Mouse (Mus musculus): ENCODE data around the gene Slc7a6os. TPM values are rescaled to one million over a fixed set of nuclear protein-coding genes. Genes with fewer than 3 reads are reported as not detected.
"Not testable (repeated sequence)": the region's sequence is repeated elsewhere in the genome, so short reads cannot be mapped to it uniquely, and the experiment has no call there.

Slc7a6os gene
- total RNA-seq (2018; cell fraction: chromatin; rRNA removed) = 100 to 1,000 TPM in 1 of 26 experiments, 10 to 100 TPM in 25; 47.2 to 110 (median 65.9) TPM
- total RNA-seq (2018; cell fraction: cytosol; rRNA removed) = 10 to 100 TPM; 16.5 to 30.5 (median 23.5) TPM
- total RNA-seq (2018; cell fraction: nucleus; rRNA removed) = 100 to 1,000 TPM in 2 of 26 experiments, 10 to 100 TPM in 24; 34.0 to 117 (median 67.3) TPM
- 28.1 to 38.1 TPM (median 29.3 TPM) in 3 replicates for polyA plus RNA-seq (2018)

DNA sequence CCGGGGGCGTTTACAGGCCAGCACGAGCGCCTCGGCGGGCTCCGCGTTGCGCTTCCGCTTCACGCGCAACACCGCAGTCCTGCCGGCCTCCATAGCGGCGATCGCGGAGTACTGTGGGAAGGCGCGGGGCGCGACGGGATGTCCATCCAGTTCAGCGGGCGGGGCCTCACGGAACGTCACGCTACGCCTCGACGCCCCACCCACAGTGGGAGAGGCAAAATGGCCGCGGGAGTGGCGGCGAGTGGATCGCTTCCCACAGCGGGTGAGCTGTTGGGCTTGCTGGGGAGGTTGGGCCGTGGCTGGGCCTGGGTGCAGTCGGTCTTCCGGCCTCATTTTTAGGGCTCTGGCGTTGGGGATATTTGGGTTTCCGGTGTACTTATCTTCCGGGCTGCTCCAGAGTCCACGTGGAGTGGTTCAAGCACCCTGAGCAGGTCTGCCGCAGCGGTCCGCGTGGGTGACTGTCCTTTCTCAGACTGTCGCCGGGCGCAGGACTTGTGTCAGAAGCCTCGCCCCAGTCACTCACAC is at the start of gene Slc7a6os, which contains the start of gene Prmt7:
TSS of gene Slc7a6os (minus strand) at position 115 of the 525 bp plus-strand sequence.
TSS of gene Prmt7 (plus strand) at position 116 of the 525 bp plus-strand sequence.
- Histone ChIP-seq H3K27ac (peak within 1 kb of the TSS; percentile 51), H3K4me3 (ENCODE audit: inconsistent target) (peak within 1 kb of the TSS; percentile 79), H3K79me2 (ENCODE audit: inconsistent target) (peaks cover 54% of the 10 kb centered on the region), H3K36me3 (ENCODE audit: inconsistent target) (peaks cover 6% of the 10 kb centered on the region; the same call in 1 of the 2 replicates)
- WGBS (ENCODE audit: missing documents) = under 1% methylated on average over 51 of the region's 52 CpGs

DNA sequence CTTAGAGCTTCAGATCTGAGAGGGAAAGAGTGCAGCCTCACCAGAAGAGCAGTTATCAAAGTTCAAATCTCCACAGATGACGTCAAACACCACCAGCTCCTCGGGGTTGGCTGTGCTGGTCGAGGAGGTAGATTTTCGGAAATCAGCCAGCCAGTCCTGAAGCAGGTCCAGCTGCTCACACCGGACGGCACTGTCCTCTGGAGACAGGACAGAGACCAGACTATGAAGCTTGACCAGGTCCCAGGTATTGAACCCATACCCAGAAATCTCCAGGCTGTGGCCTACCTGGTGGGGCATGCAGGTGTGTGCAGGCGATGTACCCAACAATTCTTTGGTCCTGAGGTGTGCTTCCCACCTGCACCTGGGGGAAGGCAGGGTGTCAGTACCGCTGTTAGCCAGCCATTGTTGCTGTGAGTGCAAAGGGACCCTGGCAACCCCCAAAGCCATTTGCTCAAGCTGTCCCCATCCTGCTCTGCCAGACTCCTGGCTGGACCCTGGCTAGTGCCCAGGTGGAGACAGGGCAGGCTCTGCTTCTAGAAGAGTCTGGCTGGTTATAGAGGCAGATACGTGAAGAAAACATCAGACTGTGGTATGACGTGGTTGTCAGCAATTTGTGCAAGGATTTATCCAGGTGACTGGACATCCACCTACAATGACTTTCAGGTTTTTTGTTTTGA is 49.0 kb upstream of the Slc7a6os start:
- Histone ChIP-seq H3K27ac (no peak overlapping the region), H3K79me2 (ENCODE audit: inconsistent target) (no peaks in the 10 kb centered on the region), H3K36me3 (ENCODE audit: inconsistent target) (no peaks in the 10 kb centered on the region), H3K4me3 (ENCODE audit: inconsistent target) (no peak overlapping the region)
- 91% methylated on average over 10 of the region's 10 CpGs for WGBS (ENCODE audit: missing documents)

DNA sequence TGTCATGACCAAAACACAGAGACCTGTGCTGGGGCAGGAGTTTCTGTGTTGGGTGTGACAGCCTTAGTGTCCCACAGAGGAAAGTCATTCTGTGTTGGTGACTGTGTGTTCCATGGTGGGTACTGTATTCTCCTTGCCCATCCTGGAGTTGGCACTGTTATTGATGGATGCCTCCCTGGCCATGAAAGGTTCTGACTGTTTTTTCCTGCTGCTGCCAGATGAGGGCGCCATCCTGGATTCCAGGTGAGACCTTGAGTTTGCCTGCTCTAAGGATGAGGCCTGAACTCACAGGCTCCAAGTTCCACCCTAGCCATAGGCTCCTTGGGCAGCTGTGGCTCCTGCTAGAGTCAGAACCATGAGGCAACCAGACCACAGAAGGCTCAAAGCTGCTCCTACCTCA is 47.4 kb upstream of the Slc7a6os start:
- Histone ChIP-seq H3K27ac (no peak overlapping the region), H3K4me3 (ENCODE audit: inconsistent target) (no peak overlapping the region), H3K79me2 (ENCODE audit: inconsistent target) (no peaks in the 10 kb centered on the region), H3K36me3 (ENCODE audit: inconsistent target) (peaks cover 1% of the 10 kb centered on the region; the same call in 1 of the 2 replicates)
- 67% methylated on average over 1 of the region's 1 CpGs for WGBS (ENCODE audit: missing documents)

DNA sequence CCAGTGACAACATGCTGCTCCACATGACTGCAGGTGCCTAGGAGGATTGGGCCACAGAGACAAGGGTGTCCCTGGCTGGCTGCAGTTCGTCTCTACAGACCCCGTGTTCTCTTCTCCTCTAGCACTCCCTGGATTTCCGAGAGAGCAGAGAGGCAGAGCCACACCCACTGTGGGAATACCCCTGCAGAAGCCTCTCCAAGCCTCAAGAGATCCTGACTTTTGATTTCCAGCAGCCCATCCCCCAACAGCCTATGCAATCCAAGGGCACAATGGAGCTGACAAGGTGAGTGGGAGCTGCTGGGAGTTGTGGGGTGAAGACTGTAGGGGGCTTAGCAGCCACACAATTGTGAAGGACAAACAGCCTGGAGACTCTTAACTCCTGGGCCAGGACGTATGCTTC is 39.5 kb upstream of the Slc7a6os start:
- Histone ChIP-seq H3K4me3 (ENCODE audit: inconsistent target) (no peak overlapping the region), H3K27ac (no peak overlapping the region), H3K79me2 (ENCODE audit: inconsistent target) (no peaks in the 10 kb centered on the region), H3K36me3 (ENCODE audit: inconsistent target) (peaks cover 58% of the 10 kb centered on the region)
- WGBS (ENCODE audit: missing documents) = 90% methylated on average over 4 of the region's 4 CpGs

DNA sequence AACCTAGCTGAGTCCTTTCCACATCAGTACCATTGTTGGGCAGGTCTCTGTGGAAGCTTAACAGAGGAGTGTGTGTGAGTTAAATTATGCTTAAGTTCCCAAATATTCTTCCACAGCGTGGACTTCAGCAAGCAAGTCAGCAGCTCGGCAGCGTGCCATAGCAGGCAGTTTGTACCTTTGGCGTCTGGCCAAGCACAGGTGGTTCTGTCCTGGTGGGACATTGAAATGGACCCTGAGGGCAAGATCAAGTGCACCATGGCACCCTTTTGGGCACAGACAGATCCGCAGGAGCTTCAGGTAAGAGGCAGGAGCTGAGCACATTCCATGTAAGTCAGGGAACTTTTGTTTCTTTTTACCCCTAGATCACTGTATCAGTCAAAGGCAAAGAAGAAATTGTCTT is 26.4 kb upstream of the Slc7a6os start:
- WGBS (ENCODE audit: missing documents) = 98% methylated on average over 5 of the region's 5 CpGs
- no peaks in the 10 kb centered on the region for H3K79me2 ChIP-seq (ENCODE audit: inconsistent target)
- H3K27ac ChIP-seq = no peak overlapping the region
- H3K36me3 ChIP-seq (ENCODE audit: inconsistent target) = peaks cover 32% of the 10 kb centered on the region
- no peak overlapping the region for H3K4me3 ChIP-seq (ENCODE audit: inconsistent target)

DNA sequence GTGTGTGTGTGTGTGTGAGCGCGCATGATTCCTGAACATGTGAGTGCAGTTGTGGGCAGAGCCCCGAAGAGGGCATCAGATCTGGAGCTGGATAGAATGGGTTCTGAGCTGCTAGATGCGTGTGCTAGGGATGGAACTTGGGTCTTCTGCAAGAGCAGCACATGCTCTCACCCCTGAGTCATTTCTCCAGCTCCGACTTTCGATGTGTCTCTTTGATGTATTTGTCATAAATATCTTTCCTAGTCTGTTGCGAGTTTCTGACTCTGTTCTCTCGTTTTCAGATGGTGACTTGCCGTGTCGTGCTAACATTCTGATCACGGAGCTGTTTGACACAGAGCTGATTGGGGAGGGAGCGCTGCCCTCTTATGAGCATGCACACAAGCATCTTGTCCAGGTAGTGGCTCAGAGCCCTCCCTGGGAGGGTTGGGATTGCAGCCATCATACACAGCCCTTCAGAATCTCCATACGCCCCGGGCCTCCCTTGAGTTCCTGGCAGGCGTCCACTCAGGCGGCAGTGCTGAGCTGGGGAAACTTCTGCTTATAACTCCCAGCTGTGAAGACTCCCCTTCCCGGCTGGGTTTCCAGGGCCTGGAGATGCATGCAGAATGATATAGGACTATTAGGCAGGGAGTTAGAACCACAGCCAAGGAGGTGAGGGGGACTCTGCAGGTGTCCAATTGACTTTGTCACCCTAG is 24.0 kb upstream of the Slc7a6os start:
- WGBS (ENCODE audit: missing documents) = 95% methylated on average over 17 of the region's 17 CpGs
- no peaks in the 10 kb centered on the region for H3K79me2 ChIP-seq (ENCODE audit: inconsistent target)
- H3K4me3 ChIP-seq (ENCODE audit: inconsistent target) = no peak overlapping the region
- H3K27ac ChIP-seq = no peak overlapping the region
- H3K36me3 ChIP-seq (ENCODE audit: inconsistent target) = peaks cover 35% of the 10 kb centered on the region

DNA sequence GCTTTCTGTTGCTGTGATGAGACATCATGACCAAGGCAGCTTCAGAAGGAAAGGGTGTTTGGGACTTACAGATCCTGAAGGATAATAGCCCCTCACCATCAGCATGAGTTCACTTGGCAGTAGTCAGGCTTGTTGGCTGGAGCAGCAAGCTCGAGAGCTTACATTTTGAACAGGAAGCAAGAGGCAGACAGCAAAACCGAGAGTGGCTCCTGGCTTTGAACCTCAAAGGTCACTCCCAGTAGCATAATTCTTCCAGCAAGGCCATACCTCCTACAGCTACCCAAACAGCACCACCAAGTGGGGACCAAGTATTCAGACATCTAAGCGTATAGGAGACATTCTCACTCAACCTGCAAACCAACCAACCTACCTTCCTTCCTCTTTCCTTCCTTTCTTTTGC is 22.0 kb upstream of the Slc7a6os start:
- H3K79me2 ChIP-seq (ENCODE audit: inconsistent target) = no peaks in the 10 kb centered on the region
- no peak overlapping the region for H3K27ac ChIP-seq
- H3K4me3 ChIP-seq (ENCODE audit: inconsistent target) = no peak overlapping the region
- H3K36me3 ChIP-seq (ENCODE audit: inconsistent target) = peaks cover 22% of the 10 kb centered on the region
- WGBS (ENCODE audit: missing documents) = 89% methylated on average over 3 of the region's 3 CpGs

DNA sequence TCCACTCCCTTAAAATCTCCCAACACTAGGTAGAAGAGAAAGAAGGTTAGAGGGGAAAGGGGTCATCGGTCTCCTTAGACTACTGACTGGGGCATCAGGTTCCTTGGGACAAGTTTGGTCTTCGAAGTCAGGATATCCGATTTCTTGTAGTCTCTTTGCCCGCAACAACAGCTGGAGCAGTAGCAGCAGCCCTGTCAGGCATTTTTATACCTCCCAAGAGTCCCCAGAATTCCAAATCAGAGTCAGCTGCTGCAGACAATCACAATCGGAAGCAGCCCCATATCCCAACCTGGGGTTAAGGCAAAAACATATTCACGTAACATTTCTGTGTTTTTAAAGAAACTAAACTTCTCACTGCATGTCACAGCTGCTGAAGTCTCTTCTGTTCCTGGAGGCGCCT is 20.8 kb upstream of the Slc7a6os start:
- Histone ChIP-seq H3K4me3 (ENCODE audit: inconsistent target) (no peak overlapping the region), H3K36me3 (ENCODE audit: inconsistent target) (peaks cover 16% of the 10 kb centered on the region; the same call in 1 of the 2 replicates), H3K79me2 (ENCODE audit: inconsistent target) (no peaks in the 10 kb centered on the region), H3K27ac (no peak overlapping the region)
- WGBS (ENCODE audit: missing documents) = 93% methylated on average over 7 of the region's 7 CpGs

DNA sequence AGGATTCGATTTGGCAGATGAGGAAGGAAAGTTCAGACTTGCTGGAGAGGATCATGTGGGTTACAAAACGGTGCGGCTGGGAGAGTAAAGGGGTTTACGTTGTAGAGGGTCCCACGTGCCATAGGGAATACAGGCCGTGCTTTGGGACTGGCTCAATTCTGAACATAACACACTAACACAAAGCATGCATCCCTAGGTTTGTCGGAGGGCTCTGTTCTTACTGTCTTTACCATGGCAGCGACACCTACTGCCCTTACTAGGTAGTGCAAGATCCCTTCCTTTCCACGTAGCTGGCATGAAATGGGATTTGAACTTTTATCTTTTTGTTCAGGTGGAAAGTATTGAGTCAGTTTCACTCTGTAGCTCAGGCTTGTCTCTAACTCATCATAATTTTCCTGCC is 15.9 kb upstream of the Slc7a6os start:
- H3K79me2 ChIP-seq (ENCODE audit: inconsistent target) = no peaks in the 10 kb centered on the region
- no peak overlapping the region for H3K27ac ChIP-seq
- peaks cover 17% of the 10 kb centered on the region; the same call in 1 of the 2 replicates for H3K36me3 ChIP-seq (ENCODE audit: inconsistent target)
- no peak overlapping the region for H3K4me3 ChIP-seq (ENCODE audit: inconsistent target)
- WGBS (ENCODE audit: missing documents) = 53% methylated on average over 9 of the region's 9 CpGs

DNA sequence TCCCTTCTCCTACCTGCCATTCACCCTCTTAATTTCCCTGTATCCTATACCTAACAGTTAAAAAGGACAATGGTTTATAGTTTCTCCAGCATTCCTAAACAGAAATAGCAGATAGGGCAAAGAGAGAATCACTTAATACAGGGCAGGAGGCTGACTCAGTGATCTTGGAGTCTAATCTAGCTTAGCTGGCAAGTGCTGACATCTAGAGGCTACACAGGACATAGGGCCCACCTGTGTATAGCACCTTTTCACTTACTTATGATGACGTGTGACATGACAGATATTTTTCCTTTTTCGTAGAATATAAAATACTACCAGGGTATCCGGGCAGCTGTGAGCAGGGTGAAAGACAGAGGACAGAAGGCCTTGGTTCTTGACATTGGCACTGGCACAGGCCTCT is 8.9 kb upstream of the Slc7a6os start:
- H3K79me2 ChIP-seq (ENCODE audit: inconsistent target) = no peaks in the 10 kb centered on the region
- WGBS (ENCODE audit: missing documents) = 90% methylated on average over 1 of the region's 3 CpGs
- H3K4me3 ChIP-seq (ENCODE audit: inconsistent target) = no peak overlapping the region
- H3K27ac ChIP-seq = no peak overlapping the region
- peaks cover 10% of the 10 kb centered on the region; the same call in 1 of the 2 replicates for H3K36me3 ChIP-seq (ENCODE audit: inconsistent target)

DNA sequence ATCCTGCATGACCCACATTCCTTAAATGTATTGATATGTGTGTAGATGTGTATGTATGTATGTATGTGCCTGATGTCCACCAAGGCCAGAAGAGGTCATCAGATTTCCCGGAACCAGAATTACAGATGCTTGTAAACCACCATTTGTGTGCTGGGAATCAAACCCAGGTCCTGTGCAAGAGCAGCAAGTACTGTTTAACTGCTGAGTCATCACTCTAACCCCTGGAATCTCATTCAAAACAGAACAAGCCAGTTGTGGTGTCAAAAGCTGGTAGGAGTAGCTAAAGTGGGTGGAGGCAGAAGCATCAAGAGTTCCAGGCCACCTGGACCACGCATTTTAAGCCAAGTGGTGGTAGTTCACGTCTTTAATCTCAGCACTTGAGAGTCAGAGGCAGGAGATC is 3.2 kb upstream of the Slc7a6os start:
- WGBS (ENCODE audit: missing documents) = 97% methylated on average over 3 of the region's 3 CpGs
- H3K79me2 ChIP-seq (ENCODE audit: inconsistent target) = peaks cover 26% of the 10 kb centered on the region
- H3K36me3 ChIP-seq (ENCODE audit: inconsistent target) = 0 out of 2 replicates have a peak, but pooled peaks cover 3% of the 10 kb centered on the region
- no peak overlapping the region for H3K4me3 ChIP-seq (ENCODE audit: inconsistent target)
- H3K27ac ChIP-seq = no peak overlapping the region

DNA sequence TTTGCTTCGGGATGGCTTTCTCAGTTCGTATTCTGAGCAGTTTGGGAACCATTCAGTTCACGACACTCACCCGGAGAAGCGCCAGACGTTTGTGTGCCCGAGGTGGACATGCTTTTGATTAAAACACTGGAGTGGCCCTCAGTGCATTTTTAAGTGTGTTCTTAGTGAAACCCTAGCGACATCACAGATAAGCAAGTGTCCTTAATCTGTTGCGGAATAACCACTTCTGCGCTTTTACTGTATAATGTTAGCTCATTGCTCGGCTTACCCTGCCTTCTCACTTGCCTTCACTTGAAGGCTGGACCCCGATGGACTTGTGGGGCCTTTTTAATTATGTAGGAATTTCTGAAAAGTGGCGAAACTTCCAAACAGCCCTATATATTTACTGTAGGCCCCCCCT is 686 bp upstream of the Slc7a6os start:
- peaks cover 6% of the 10 kb centered on the region; the same call in 1 of the 2 replicates for H3K36me3 ChIP-seq (ENCODE audit: inconsistent target)
- peak overlapping the region; percentile 79 for H3K4me3 ChIP-seq (ENCODE audit: inconsistent target)
- peak overlapping the region; percentile 51 for H3K27ac ChIP-seq
- WGBS (ENCODE audit: missing documents) = 6% methylated on average over 13 of the region's 13 CpGs
- peaks cover 51% of the 10 kb centered on the region for H3K79me2 ChIP-seq (ENCODE audit: inconsistent target)

DNA sequence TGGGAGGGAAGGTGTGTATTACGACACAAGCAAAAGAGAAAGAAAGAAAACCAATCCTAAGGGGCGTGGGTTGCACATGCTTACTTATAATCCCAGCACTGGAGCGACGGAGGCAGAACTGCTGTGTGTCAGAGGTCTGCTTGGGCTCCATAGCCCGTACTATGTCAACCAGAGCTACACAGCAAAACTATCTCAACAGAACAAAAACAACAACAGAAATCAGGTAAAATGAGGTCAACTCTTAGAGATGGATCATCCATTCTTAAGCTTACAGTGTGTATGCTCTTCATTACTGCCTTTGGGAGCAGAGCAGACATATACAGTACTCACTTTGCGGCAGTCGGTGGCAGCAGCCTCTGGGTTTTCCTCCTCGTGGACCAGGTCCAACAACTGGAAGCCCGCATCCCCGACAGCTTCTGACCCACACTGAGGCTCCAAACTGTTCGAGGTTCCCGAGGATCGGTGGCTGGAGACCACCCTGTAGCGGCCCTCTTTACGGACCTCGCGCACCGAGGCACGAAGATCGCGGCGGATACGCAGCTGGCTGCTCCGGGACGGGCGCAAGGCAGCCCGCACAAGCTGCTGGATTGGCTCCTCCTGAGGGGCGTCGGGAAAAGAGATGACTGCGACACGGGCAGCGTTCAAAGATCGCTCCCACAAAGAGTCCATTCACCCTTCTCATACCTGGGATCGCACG is 552 bp downstream of the Slc7a6os start:
- Histone ChIP-seq H3K36me3 (ENCODE audit: inconsistent target) (peaks cover 6% of the 10 kb centered on the region; the same call in 1 of the 2 replicates), H3K27ac (peak overlapping the region; percentile 49), H3K79me2 (ENCODE audit: inconsistent target) (peaks cover 61% of the 10 kb centered on the region), H3K4me3 (ENCODE audit: inconsistent target) (peak overlapping the region; percentile 79)
- under 1% methylated on average over 35 of the region's 35 CpGs for WGBS (ENCODE audit: missing documents)

DNA sequence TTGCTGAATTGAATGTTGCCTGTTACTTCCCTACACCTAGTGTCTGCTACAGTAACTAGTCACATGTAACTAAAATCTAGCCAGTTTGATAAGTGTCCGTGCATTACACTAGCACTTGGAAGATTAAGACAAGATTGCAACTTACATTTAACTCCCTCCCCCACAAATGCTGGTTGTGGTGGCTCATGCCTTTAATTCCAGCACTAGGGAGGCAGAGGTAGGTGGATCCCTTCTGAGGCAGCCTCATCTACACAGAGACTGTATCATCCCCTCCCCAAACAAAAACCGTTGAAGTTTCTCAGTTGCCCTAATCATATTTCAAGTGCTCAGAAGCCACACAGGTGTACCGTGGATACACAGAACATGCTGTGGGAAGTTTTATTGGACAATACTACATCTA is 11.1 kb downstream of the Slc7a6os start:
- 87% methylated on average over 3 of the region's 3 CpGs for WGBS (ENCODE audit: missing documents)
- H3K27ac ChIP-seq; H3K4me3 ChIP-seq (ENCODE audit: inconsistent target); H3K79me2 ChIP-seq (ENCODE audit: inconsistent target): not testable (repeated sequence)
- H3K36me3 ChIP-seq (ENCODE audit: inconsistent target) = peaks cover 43% of the 10 kb centered on the region
